Mouse (Mus musculus): ENCODE measurements around the gene Strn4. TPM values are rescaled to one million over a fixed set of nuclear protein-coding genes. Genes with fewer than 3 reads are reported as not detected.
A peak's percentile ranks its signal among the peaks of the same experiment; 100 is the strongest.

The Strn4 gene
- total and polyA plus RNA-seq, 3 experiments: 55.8 to 93.5 TPM; not detected in 1

GRCm38 (mm10) chr7:16859902-16860651 lies 44.4 kb downstream of the Strn4 start:
- no peak overlapping the region for H3K9ac ChIP-seq (ENCODE audit: control insufficient read depth, low read depth, low read length, poor library complexity, severe bottlenecking)
- 0 out of 4 replicates have a peak, but pooled peaks cover 0 to 2% of the 10 kb centered on the region in 2 experiments for H3K36me3 ChIP-seq (ENCODE audit: control insufficient read depth in 1 of 2, insufficient read depth in 2 of 2, low read length in 2 of 2)
- TF ChIP-seq RCOR1 (IDR thresholded peaks at IDR 0.05; ENCODE audit: low read depth, low read length): no peak
- peak; percentile 95 for TF ChIP-seq TBP (IDR thresholded peaks at IDR 0.05; ENCODE audit: low read depth, low read length)
- no peak for TF ChIP-seq MYC (IDR thresholded peaks at IDR 0.05; ENCODE audit: low read depth, low read length)
- no peak for TF ChIP-seq HCFC1 (IDR thresholded peaks at IDR 0.05; ENCODE audit: low read depth, low read length)
- TF ChIP-seq USF1 (IDR thresholded peaks at IDR 0.05; ENCODE audit: low read depth, low read length): no peak
- TF ChIP-seq ZMIZ1 (IDR thresholded peaks at IDR 0.05; ENCODE audit: low read depth, low read length): no peak
- peak; percentile 43 for TF ChIP-seq RAD21 (IDR thresholded peaks at IDR 0.05; ENCODE audit: low read depth, low read length)
- TF ChIP-seq ZC3H11A (IDR thresholded peaks at IDR 0.05; ENCODE audit: low read depth, low read length): no peak
- no peak for TF ChIP-seq EP300 (IDR thresholded peaks at IDR 0.05; ENCODE audit: low read depth in 1 of 2, low read length in 2 of 2)
- peak; percentile 71 for TF ChIP-seq SMC3 (IDR thresholded peaks at IDR 0.05; ENCODE audit: low read depth, low read length)
- no peak for TF ChIP-seq ZNF384 (IDR thresholded peaks at IDR 0.05; ENCODE audit: low read depth, low read length)
- no peak for TF ChIP-seq JUND (IDR thresholded peaks at IDR 0.05; ENCODE audit: low read depth, low read length)
- TF ChIP-seq CHD2 (IDR thresholded peaks at IDR 0.05; ENCODE audit: low read length): no peak
- no peak for TF ChIP-seq ETS1 (IDR thresholded peaks at IDR 0.05; ENCODE audit: low read depth, low read length)
- TF ChIP-seq GATA1 (IDR thresholded peaks at IDR 0.05; ENCODE audit: low read depth, low read length): no peak
- TF ChIP-seq CTCF (IDR thresholded peaks at IDR 0.05 in 2 of 3, conservative IDR thresholded peaks at IDR 0.05 in 1 of 3; ENCODE audit: control insufficient read depth in 1 of 3, insufficient read depth in 1 of 3, low read depth in 2 of 3, low read length in 3 of 3, poor library complexity in 1 of 3, severe bottlenecking in 1 of 3): peak; percentile 52 to 88 (median 75)
- no peak for TF ChIP-seq E2F4 (IDR thresholded peaks at IDR 0.05; ENCODE audit: borderline replicate concordance, low read depth, low read length)
- no peak for TF ChIP-seq TAL1 (IDR thresholded peaks at IDR 0.05; ENCODE audit: low read length)
- no peak for TF ChIP-seq POLR2A (IDR thresholded peaks at IDR 0.05; ENCODE audit: control insufficient read depth in 1 of 2, insufficient read depth in 1 of 2, low read depth in 1 of 2, low read length in 2 of 2, poor library complexity in 1 of 2)
- no peak for TF ChIP-seq CHD1 (IDR thresholded peaks at IDR 0.05; ENCODE audit: low read depth, low read length)
- TF ChIP-seq MXI1 (IDR thresholded peaks at IDR 0.05; ENCODE audit: low read depth, low read length): no peak
- TF ChIP-seq NRF1 (IDR thresholded peaks at IDR 0.05; ENCODE audit: insufficient read depth, low read depth, low read length, poor library complexity, severe bottlenecking): no peak
- no peak for TF ChIP-seq UBTF (IDR thresholded peaks at IDR 0.05; ENCODE audit: borderline replicate concordance, insufficient read depth, low read depth, low read length)
- no peak for TF ChIP-seq BHLHE40 (IDR thresholded peaks at IDR 0.05; ENCODE audit: borderline replicate concordance, low read depth, low read length)
- no peaks in the 10 kb centered on the region for H3K9me3 ChIP-seq (replicated peaks; ENCODE audit: insufficient read depth, low read length)
- H3K4me1 ChIP-seq (ENCODE audit: control insufficient read depth in 1 of 2, insufficient read depth in 2 of 2, low read length in 2 of 2): 0 out of 4 replicates have a peak, but pooled peaks cover 0 to 3% of the 10 kb centered on the region in 2 experiments
- H3K27me3 ChIP-seq (ENCODE audit: control insufficient read depth in 1 of 2, insufficient read depth in 2 of 2, low read length in 2 of 2): no peaks in the 10 kb centered on the region
- no peak overlapping the region for H3K27ac ChIP-seq (ENCODE audit: control insufficient read depth, low read depth, low read length)
- no peak overlapping the region for H3K4me3 ChIP-seq (ENCODE audit: control insufficient read depth in 1 of 2, insufficient read depth in 1 of 2, low read depth in 2 of 2, low read length in 2 of 2)
- DNase-seq (ENCODE audit: low read depth, low spot score): peak; percentile 82
- H3K79me2 ChIP-seq (ENCODE audit: control insufficient read depth, insufficient read depth, low read length, poor library complexity): no peaks in the 10 kb centered on the region
